Mouse (Mus musculus): Measurements from ENCODE around the gene Vmo1. TPM values are rescaled to one million over a fixed set of nuclear protein-coding genes. Genes with fewer than 3 reads are reported as not detected.
A peak's percentile ranks its signal among the peaks of the same experiment; 100 is the strongest.

The Vmo1 gene
- polyA plus RNA-seq, 1 experiment from 2014 or later, result 0.44 TPM

GRCm38 (mm10) chr11:70465824-70466223 is 48.6 kb downstream of the Vmo1 start:
- Histone ChIP-seq H3K27me3 (replicated peaks) (peaks cover 72% of the 10 kb centered on the region), H3K4me3 (peak overlapping the region; percentile 10; the same call in 1 of the 2 replicates)

DNA sequence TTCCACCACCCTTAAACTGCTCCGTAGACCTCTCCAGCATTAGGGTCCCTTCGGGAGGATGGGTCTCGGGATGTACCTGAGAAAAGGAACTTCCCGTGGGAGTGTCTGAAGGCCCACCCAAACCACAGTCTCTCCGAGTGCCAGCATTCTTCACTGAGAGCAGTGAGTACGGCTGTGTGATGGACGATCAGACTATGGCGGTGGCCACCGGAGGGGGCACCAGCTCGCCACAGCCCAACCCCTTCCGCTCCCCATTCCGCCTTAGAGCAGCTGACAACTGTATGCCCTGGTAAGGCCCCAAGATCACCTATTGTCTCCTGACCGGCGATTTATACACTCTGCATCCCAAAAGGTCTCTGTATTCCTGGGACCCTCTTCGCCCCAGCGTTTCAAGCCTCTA is 49.2 kb downstream of the Vmo1 start:
- no peak overlapping the region for H3K4me3 ChIP-seq
- peak overlapping the region; percentile 24; the same call in 1 of the 2 replicates for H3K4me2 ChIP-seq
- no peak overlapping the region for H3K9ac ChIP-seq
- peaks cover 78% of the 10 kb centered on the region for H3K27me3 ChIP-seq (replicated peaks)
- ATAC-seq, result no peak
- H3K27ac ChIP-seq, result no peak overlapping the region
- H3K9me3 ChIP-seq (replicated peaks), result 0 out of 2 replicates have a peak, but pooled peaks cover 3% of the 10 kb centered on the region
- H3K36me3 ChIP-seq, result no peaks in the 10 kb centered on the region
- peaks cover 10% of the 10 kb centered on the region; the same call in 1 of the 2 replicates for H3K4me1 ChIP-seq
- 24% methylated on average over 16 of the region's 16 CpGs for WGBS (ENCODE audit: insufficient replicate concordance)

More at GRCm38 (mm10) chr11:70465824-70466223, 48.6 kb downstream of the Vmo1 start:
- Histone ChIP-seq H3K9ac (no peak overlapping the region), H3K27ac (no peak overlapping the region), H3K4me2 (peak overlapping the region; percentile 24), H3K9me3 (replicated peaks) (0 out of 2 replicates have a peak, but pooled peaks cover 3% of the 10 kb centered on the region), H3K4me1 (peaks cover 10% of the 10 kb centered on the region; the same call in 1 of the 2 replicates), H3K36me3 (no peaks in the 10 kb centered on the region)
- ATAC-seq, result no peak
- WGBS (ENCODE audit: insufficient replicate concordance), result 43% methylated on average over 23 of the region's 23 CpGs

DNA sequence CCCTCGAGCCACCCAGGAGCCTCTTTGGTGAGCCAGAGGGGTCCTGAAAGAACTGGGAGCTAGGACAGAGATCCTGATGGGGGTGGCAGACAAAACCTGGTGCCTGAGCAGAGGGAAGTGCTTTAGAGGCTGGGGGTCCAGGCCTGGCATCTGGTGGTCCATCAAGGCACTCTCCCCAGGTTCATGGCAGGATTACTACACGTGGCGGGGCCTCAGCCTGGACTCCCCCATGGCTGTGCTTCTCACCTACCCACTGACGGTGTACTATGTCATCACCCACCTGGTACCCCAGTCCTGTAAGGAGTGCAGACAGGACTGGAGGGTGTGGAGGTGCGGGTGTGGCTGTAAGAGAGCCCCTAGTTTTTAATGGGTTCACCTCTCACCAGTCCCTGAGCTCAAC is 50.4 kb downstream of the Vmo1 start:
- H3K36me3 ChIP-seq, result no peaks in the 10 kb centered on the region
- H3K4me3 ChIP-seq, result no peak overlapping the region
- WGBS (ENCODE audit: insufficient replicate concordance), result 56% methylated on average over 5 of the region's 5 CpGs
- peaks cover 19% of the 10 kb centered on the region for H3K4me1 ChIP-seq
- ATAC-seq, result peak; percentile 40; the same call in 1 of the 2 replicates
- 0 out of 2 replicates have a peak, but pooled peaks cover 3% of the 10 kb centered on the region for H3K9me3 ChIP-seq (replicated peaks)
- H3K4me2 ChIP-seq, result no peak overlapping the region
- H3K27ac ChIP-seq, result no peak overlapping the region
- H3K27me3 ChIP-seq (replicated peaks), result peaks cover 90% of the 10 kb centered on the region
- no peak overlapping the region for H3K9ac ChIP-seq

Other genes starting within 250 kb of the Vmo1 start
- 0.12 and 0.20 TPM in 2 replicates for gene Alox12e, start 192.0 kb downstream of the Vmo1 start, polyA plus RNA-seq (2016; fragmentation: Nextera tagmentation; extraction: Ambion mirVana)
- 0.88 and 1.9 TPM in 2 replicates for gene Alox15, start 162.6 kb downstream of the Vmo1 start, polyA plus RNA-seq (2016; fragmentation: Nextera tagmentation; extraction: Ambion mirVana)
- 28.6 and 29.7 TPM in 2 replicates for gene Pelp1, start 104.6 kb downstream of the Vmo1 start, polyA plus RNA-seq (2016; fragmentation: Nextera tagmentation; extraction: Ambion mirVana)
- 17.9 and 22.5 TPM in 2 replicates for gene Arrb2, start 82.0 kb downstream of the Vmo1 start, polyA plus RNA-seq (2016; fragmentation: Nextera tagmentation; extraction: Ambion mirVana)
- gene Med11, start 62.7 kb downstream of the Vmo1 start, polyA plus RNA-seq (2016; fragmentation: Nextera tagmentation; extraction: Ambion mirVana), result 19.7 and 21.7 TPM in 2 replicates
- gene Zmynd15, start 55.2 kb downstream of the Vmo1 start, polyA plus RNA-seq (2016; fragmentation: Nextera tagmentation; extraction: Ambion mirVana), result 0.12 and 0.23 TPM in 2 replicates
- gene Cxcl16, start 54.6 kb downstream of the Vmo1 start, polyA plus RNA-seq (2016; fragmentation: Nextera tagmentation; extraction: Ambion mirVana), result 0.87 and 1.1 TPM in 2 replicates
- gene Tm4sf5, start 9.4 kb downstream of the Vmo1 start, polyA plus RNA-seq (2016; fragmentation: Nextera tagmentation; extraction: Ambion mirVana), result 2.8 and 2.9 TPM in 2 replicates
- 15.3 and 17.5 TPM in 2 replicates for gene Gltpd2, start 4.6 kb upstream of the Vmo1 start, polyA plus RNA-seq (2016; fragmentation: Nextera tagmentation; extraction: Ambion mirVana)
- gene Psmb6, start 10.8 kb upstream of the Vmo1 start, polyA plus RNA-seq (2016; fragmentation: Nextera tagmentation; extraction: Ambion mirVana), result 415 and 437 TPM in 2 replicates
- not detected in 2 replicates for gene Gm40193, start 18.3 kb upstream of the Vmo1 start, polyA plus RNA-seq (2016; fragmentation: Nextera tagmentation; extraction: Ambion mirVana)
- gene Pld2, start 25.4 kb upstream of the Vmo1 start, polyA plus RNA-seq (2016; fragmentation: Nextera tagmentation; extraction: Ambion mirVana), result 2.0 and 2.6 TPM in 2 replicates
- gene Mink1, start 48.3 kb upstream of the Vmo1 start, polyA plus RNA-seq (2016; fragmentation: Nextera tagmentation; extraction: Ambion mirVana), result 8.3 and 8.7 TPM in 2 replicates
- not detected in 2 replicates for gene 4930544D05Rik, start 101.2 kb upstream of the Vmo1 start, polyA plus RNA-seq (2016; fragmentation: Nextera tagmentation; extraction: Ambion mirVana)
- gene Chrne, start 104.6 kb upstream of the Vmo1 start, polyA plus RNA-seq (2016; fragmentation: Nextera tagmentation; extraction: Ambion mirVana), result not detected in 2 replicates
- 5.5 and 5.6 TPM in 2 replicates for gene Gp1ba, start 124.5 kb upstream of the Vmo1 start, polyA plus RNA-seq (2016; fragmentation: Nextera tagmentation; extraction: Ambion mirVana)
- gene Rnf167, start 132.6 kb upstream of the Vmo1 start, polyA plus RNA-seq (2016; fragmentation: Nextera tagmentation; extraction: Ambion mirVana), result 73.6 and 86.1 TPM in 2 replicates
- 77.3 and 83.3 TPM in 2 replicates for gene Slc25a11, start 132.9 kb upstream of the Vmo1 start, polyA plus RNA-seq (2016; fragmentation: Nextera tagmentation; extraction: Ambion mirVana)
- gene Pfn1, start 140.0 kb upstream of the Vmo1 start, polyA plus RNA-seq (2016; fragmentation: Nextera tagmentation; extraction: Ambion mirVana), result 1,519 and 1,532 TPM in 2 replicates
- gene Eno3, start 142.6 kb upstream of the Vmo1 start, polyA plus RNA-seq (2016; fragmentation: Nextera tagmentation; extraction: Ambion mirVana), result 6.7 and 7.6 TPM in 2 replicates
- gene Spag7, start 154.8 kb upstream of the Vmo1 start, polyA plus RNA-seq (2016; fragmentation: Nextera tagmentation; extraction: Ambion mirVana), result 76.8 and 84.5 TPM in 2 replicates
- 6.1 and 6.4 TPM in 2 replicates for gene Camta2, start 173.5 kb upstream of the Vmo1 start, polyA plus RNA-seq (2016; fragmentation: Nextera tagmentation; extraction: Ambion mirVana)
- gene Inca1, start 185.5 kb upstream of the Vmo1 start, polyA plus RNA-seq (2016; fragmentation: Nextera tagmentation; extraction: Ambion mirVana), result 0.41 and 0.97 TPM in 2 replicates
- gene Kif1c, start 185.9 kb upstream of the Vmo1 start, polyA plus RNA-seq (2016; fragmentation: Nextera tagmentation; extraction: Ambion mirVana), result 1.0 and 1.1 TPM in 2 replicates
- 1.9 and 2.2 TPM in 2 replicates for gene Zfp3, start 249.6 kb upstream of the Vmo1 start, polyA plus RNA-seq (2016; fragmentation: Nextera tagmentation; extraction: Ambion mirVana)

Measured in liver, embryonic 12.5 days (tissue).